Mouse (Mus musculus): Measurements from ENCODE around the gene Btbd10.
A peak's percentile ranks its signal among the peaks of the same experiment; 100 is the strongest.

Gene Btbd10

DNA sequence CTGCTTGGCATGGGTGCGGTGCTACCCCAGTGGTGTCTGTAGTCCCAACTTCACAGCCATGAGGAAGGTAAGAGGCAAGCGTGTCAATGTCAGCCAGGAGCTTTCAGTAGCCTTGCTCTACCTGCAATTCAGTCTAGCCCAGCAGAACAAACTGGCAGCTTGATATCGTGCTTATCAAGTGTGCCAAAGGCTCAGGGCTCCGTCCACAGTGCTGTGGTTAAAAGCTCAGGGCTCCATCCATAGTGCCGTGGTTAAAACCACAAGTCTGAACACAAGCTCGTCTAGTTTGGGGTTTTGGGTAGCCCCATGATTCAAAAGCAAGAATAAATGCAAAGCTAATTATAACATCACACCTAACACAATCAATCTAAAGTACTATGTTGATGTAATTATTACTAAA, 74.6 kb downstream of the Btbd10 start:
- DNase-seq, result no peak

DNA sequence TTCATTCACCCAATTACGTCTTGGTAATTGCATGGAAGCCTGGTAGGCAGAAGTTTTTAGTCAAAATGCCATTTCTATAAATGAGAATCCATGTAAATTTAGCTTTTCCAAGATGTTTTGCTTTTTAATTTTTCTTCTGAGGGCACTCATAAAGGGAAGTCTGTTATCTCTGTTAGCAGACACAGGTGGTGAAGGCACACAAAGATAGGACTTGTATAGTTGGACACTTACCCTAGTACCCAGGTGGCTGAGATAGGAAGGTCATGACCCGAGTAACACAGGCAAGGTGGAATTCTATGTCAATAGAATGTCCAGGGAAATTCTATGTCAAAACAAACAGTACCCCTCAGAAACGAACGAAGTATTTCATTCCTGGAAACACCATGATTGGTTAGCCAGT, 77.0 kb downstream of the Btbd10 start:
- no peak for DNase-seq

DNA sequence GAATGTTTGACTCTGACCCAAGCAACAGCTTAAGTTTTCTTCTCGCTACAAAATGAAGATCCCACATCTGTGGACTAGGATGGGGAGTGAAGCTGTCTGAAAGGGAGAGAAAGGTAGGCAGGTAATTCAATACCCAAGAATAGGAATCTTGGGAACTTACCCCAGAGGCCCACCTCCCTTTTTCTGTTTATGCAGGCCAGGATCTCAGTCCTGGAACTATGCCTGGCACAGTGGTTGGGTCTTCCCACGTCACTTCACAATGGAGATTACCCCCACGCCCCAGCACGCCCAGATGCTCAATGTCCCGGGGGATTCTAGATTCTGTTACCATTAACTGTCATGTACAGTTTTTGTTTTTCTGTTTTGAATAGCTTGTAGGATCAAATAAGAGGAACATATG, 77.5 kb downstream of the Btbd10 start:
- DNase-seq, result no peak

GRCm38 (mm10) chr7:113289211-113289610, 80.0 kb downstream of the Btbd10 start:
- DNase-seq, result no peak

- no peak for DNase-seq
These were observed 83.8 kb downstream of the Btbd10 start for GRCm38 (mm10) chr7:113285405-113285804.

- DNase-seq, result no peak
These were observed 89.9 kb downstream of the Btbd10 start for GRCm38 (mm10) chr7:113279246-113279645.

GRCm38 (mm10) chr7:113278493-113278892, 90.7 kb downstream of the Btbd10 start:
- no peak for DNase-seq

- DNase-seq, result no peak
These were observed 91.9 kb downstream of the Btbd10 start for GRCm38 (mm10) chr7:113277245-113277644.

- DNase-seq, result no peak
These were observed 96.7 kb downstream of the Btbd10 start for GRCm38 (mm10) chr7:113272338-113272997.

- no peak for DNase-seq
These were observed 98.2 kb downstream of the Btbd10 start for GRCm38 (mm10) chr7:113270991-113271390.

- DNase-seq, result no peak
These were observed 98.6 kb downstream of the Btbd10 start for GRCm38 (mm10) chr7:113270551-113270950.

DNA sequence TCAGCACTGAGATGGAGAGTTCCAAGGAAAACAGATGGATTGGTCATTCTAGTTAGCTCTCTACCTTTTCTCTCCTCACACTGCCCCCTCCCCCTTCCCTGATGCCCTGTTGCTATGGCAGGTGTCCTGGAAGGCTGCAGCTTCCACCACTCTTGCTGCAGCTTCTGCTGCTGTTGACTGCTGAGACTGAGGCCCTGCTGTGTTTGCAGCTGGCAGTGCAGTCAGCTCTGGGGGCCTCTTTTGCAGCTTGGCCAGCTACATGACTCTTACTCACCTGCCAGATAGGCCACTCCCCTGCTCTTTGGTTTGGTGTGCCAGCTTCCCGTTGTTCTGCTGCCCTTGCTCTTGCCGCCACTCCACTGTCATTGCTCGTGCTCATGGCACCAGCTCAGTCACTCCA, 99.3 kb downstream of the Btbd10 start:
- DNase-seq, result peak; percentile 33

DNA sequence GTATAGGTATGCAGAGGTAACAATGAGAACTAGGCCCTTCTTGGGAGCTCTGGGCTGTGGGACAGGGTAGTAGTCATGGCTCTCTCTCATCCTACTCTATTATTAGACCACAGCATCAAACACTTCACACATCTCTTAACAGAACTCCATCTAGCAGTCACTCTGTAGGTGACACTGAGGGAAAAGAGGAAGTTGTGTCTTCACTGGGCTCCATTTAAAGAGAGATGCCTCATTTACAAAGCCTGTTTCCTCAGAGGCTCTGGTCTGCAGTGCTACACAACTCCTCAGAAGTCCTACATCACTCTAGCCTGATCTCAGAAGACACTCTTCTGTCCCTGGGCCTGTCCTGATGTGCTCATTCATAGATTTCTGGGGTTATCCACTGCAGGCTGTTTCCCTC, 100.1 kb downstream of the Btbd10 start:
- no peak for DNase-seq

DNA sequence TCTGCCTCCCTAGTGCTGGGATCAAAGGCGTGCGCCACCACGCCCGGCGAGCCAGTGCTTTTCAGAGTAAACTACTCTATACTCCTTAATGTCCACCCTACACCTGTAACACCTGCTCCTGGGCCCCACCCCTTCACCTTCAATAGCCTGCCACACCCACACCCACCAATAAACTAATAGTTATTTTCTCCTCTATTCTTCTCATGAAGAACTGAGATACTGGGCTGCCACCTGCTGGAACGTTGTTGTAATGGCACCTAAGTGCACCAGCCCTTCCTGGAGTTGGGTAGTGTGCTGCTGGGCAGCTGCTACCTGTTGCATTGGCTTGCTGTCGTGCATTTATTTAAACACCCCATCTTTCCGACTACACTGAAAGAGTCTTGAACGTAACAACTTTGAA, 100.9 kb downstream of the Btbd10 start:
- peak; percentile 69 for DNase-seq
